Mouse (Mus musculus): ENCODE results near the gene 4930430F08Rik. TPM values are rescaled to one million over a fixed set of nuclear protein-coding genes. Genes with fewer than 3 reads are reported as not detected.

The 4930430F08Rik gene
- total RNA-seq, 1 experiment from 2014 or later, result 23.6 TPM

- no peak for ATAC-seq (replicated peaks in 1 of 2; ENCODE audit: insufficient read depth in 1 of 2, low FRiP score in 2 of 2, low TSS enrichment in 1 of 2, low read depth in 1 of 2, poor library complexity in 2 of 2, severe bottlenecking in 2 of 2)
These were observed 33.6 kb downstream of the 4930430F08Rik start for GRCm38 (mm10) chr10:100556566-100557175.

GRCm38 (mm10) chr10:100524499-100525390 lies 65.5 kb downstream of the 4930430F08Rik start:
- ATAC-seq (replicated peaks in 1 of 2; ENCODE audit: insufficient read depth in 1 of 2, low FRiP score in 2 of 2, low TSS enrichment in 1 of 2, low read depth in 1 of 2, poor library complexity in 2 of 2, severe bottlenecking in 2 of 2), result no peak

GRCm38 (mm10) chr10:100522330-100522729 lies 67.9 kb downstream of the 4930430F08Rik start:
- ATAC-seq (replicated peaks in 1 of 2; ENCODE audit: insufficient read depth in 1 of 2, low FRiP score in 2 of 2, low TSS enrichment in 1 of 2, low read depth in 1 of 2, poor library complexity in 2 of 2, severe bottlenecking in 2 of 2), result no peak

Other genes starting within 250 kb of the 4930430F08Rik start
- not detected in 2 replicates for gene Gm4302, start 249.6 kb downstream of the 4930430F08Rik start, total RNA-seq (2017)
- gene Gm4303, start 244.5 kb downstream of the 4930430F08Rik start, total RNA-seq (2017), result not detected in 2 replicates
- gene Gm4305, start 239.3 kb downstream of the 4930430F08Rik start, total RNA-seq (2017), result not detected in 2 replicates
- not detected in 2 replicates for gene Gm4307, start 229.1 kb downstream of the 4930430F08Rik start, total RNA-seq (2017)
- not detected in 2 replicates for gene Gm4312, start 207.9 kb downstream of the 4930430F08Rik start, total RNA-seq (2017)
- 6.5 and 8.1 TPM in 2 replicates for gene Tmtc3, start 103.1 kb downstream of the 4930430F08Rik start, total RNA-seq (2017)
- 23.3 and 27.1 TPM in 2 replicates for gene Cep290, start 102.9 kb downstream of the 4930430F08Rik start, total RNA-seq (2017)
- not detected in 2 replicates for gene 1700017N19Rik, start 61 bp upstream of the 4930430F08Rik start, total RNA-seq (2017)

Data from hematopoietic stem cell, adult 5-6 weeks (primary cell).